Mouse (Mus musculus) limb, embryonic 14.5 days (tissue): ENCODE measurements around the gene Zfp512b. TPM values are rescaled to one million over a fixed set of nuclear protein-coding genes. Genes with fewer than 3 reads are reported as not detected.
A peak's percentile ranks its signal among the peaks of the same experiment; 100 is the strongest.

Experiments
- ATAC-seq: fragments of 200-750 bp; cut with Nextera tagmentation; 2 replicates; pipeline ENCODE4 v1.8.0; 2017; ENCODE audit warnings: low read depth, moderate number of reproducible peaks, moderate TSS enrichment; ENCODE audit not compliant: low FRiP score
- DNase-seq: peaks from one replicate; pipeline ENCODE4 v3.0.0-alpha.2; 2015; ENCODE audit warnings: low spot score
- H3K27ac ChIP-seq: fragments of 300-500 bp; sonication (generic); replicated peaks from 2 replicates; pipeline ENCODE4 v1.5.1; 2014; ENCODE audit warnings: low read depth, mild to moderate bottlenecking, low read length, moderate library complexity, mixed read lengths
- H3K27me3 ChIP-seq: fragments of 300-500 bp; sonication (generic); 2 replicates; pipeline ENCODE4 v1.6.1; 2014; ENCODE audit warnings: low read length, mixed read lengths; ENCODE audit not compliant: control insufficient read depth, insufficient read depth
- H3K36me3 ChIP-seq: fragments of 300-500 bp; sonication (generic); 2 replicates; pipeline ENCODE4 v1.6.1; 2014; ENCODE audit warnings: mild to moderate bottlenecking, low read length, moderate library complexity, mixed read lengths; ENCODE audit not compliant: control insufficient read depth, insufficient read depth
- H3K4me1 ChIP-seq: fragments of 300-500 bp; sonication (generic); 2 replicates; pipeline ENCODE4 v1.6.1; 2014; ENCODE audit warnings: antibody characterized with exemption, low read length, mixed read lengths; ENCODE audit not compliant: control insufficient read depth, insufficient read depth
- H3K4me2 ChIP-seq: fragments of 300-500 bp; sonication (generic); replicated peaks from 2 replicates; pipeline ENCODE4 v1.6.1; 2014; ENCODE audit warnings: low read depth, mild to moderate bottlenecking, low read length, moderate library complexity; ENCODE audit not compliant: severe bottlenecking
- H3K4me3 ChIP-seq: fragments of 300-500 bp; sonication (generic); replicated peaks from 2 replicates; pipeline ENCODE4 v1.5.1; 2014; ENCODE audit warnings: low read length
- H3K9ac ChIP-seq: fragments of 300-500 bp; sonication (generic); 2 replicates; pipeline ENCODE4 v1.6.1; 2014; ENCODE audit warnings: mild to moderate bottlenecking, low read depth, low read length, moderate library complexity; ENCODE audit not compliant: severe bottlenecking
- H3K9me3 ChIP-seq: fragments of 300-500 bp; sonication (generic); 2 replicates; pipeline ENCODE4 v1.6.1; 2016; ENCODE audit warnings: low read length; ENCODE audit not compliant: control insufficient read depth
- POLR2A ChIP-seq: fragments of 200-500 bp; IDR thresholded peaks from 2 replicates; pipeline ENCODE4 v1.8.0; 2012; ENCODE audit warnings: inconsistent platforms, mild to moderate bottlenecking, moderate library complexity, borderline replicate concordance; ENCODE audit not compliant: insufficient read depth, insufficient read length; ENCODE audit errors: extremely low read depth
- WGBS: fragments of 180-500 bp; shearing (Covaris S2); extraction: QIAGEN DNeasy Blood & Tissue Kit; methylation state at CpG from one replicate; pipeline ENCODE4 v1.1.7; 2014; 5-methylcytosine and 5-hydroxymethylcytosine counted together
- polyA plus RNA-seq, 2 experiments: library from polyadenylated mRNA; depleted of rRNA in 1 of 2; stranded (reverse) in 1 of 2; unstranded in 1 of 2; fragments of >200 nt; fragmentation: Nextera tagmentation in 1 of 2; extraction: Ambion mirVana in 1 of 2; gene quantifications; 2 replicates each; pipeline versions ENCODE4 v1.2.1 to v1.2.3; 2012 to 2014

Gene Zfp512b
- polyA plus RNA-seq, 2 experiments: 58.8 to 102 TPM

DNA sequence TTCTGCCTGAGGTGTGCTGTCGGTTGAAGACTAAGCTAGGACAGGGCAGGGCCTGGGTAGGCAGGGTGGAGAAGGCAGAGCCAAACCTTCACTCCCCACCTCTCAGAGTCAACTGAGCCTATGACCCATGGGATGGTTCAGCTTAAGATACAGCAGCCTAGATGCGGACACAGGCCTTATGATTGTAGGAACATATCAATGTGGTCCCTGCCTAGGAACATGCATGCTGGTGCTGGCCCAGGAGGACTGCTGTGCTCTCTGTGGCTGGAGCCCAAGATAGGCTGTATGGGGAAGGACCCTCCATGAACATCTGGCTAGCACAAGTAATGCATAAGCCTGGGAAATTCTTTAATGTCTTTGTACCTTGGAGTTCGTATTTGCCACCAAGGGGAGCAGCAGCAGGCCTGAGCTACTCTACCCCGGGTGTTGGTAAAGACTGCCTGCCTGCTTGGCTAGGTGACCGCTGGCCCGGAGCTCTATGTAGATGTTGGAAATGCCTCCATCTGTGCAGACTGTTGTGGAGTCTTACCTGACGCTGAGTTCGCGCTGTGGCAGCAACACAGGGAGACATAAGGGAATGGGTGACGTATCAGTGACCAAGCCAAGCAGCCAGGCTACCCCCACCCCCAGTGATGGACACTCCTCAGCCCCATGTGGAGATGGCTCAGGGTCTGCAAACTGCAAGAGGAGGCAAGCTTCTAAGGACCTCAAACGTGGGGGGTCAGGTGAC, 20.5 kb downstream of the Zfp512b start:
- DNase-seq: no peak
- Histone ChIP-seq H3K4me2 (no peak overlapping the region), H3K9ac (no peak overlapping the region), H3K27me3 (no peaks in the 10 kb centered on the region), H3K4me3 (no peak overlapping the region), H3K36me3 (peaks cover 18% of the 10 kb centered on the region), H3K27ac (no peak overlapping the region), H3K9me3 (no peaks in the 10 kb centered on the region), H3K4me1 (no peaks in the 10 kb centered on the region)
- WGBS: 90% methylated on average over 11 of the region's 11 CpGs
- no peak for ATAC-seq
- no peak for TF ChIP-seq POLR2A

DNA sequence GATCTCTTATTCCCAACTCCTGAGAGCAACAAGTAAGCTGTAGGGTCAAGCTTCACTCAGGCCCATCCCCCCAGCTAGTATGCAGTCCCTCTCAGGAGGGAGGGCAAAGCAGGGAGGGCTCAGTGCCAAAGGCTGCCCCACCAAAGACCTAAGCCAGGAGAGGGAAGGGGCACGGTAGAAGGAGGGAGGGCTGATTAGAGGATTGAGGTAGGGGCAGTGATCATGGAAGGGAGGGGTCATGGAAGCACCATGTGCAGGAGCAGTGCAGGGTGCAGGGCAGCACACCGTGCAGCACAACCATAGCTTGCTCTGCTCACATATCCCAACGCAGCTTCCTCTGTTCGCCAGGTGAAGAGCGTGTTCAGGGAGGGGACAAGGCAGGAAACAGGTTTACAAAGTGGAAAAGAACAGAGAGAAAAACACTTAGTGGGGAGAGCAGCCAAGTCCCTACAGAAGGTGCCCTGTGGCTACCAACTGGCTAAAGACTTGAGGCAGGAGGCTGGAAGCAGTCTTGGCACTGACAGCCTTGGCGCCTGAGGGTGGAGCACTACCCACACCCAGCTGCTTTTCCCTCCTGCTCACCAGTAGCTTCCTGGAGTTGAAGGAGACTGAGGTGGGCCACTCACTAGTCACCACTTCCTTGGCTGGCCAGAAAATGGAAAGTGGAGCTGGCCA, 21.5 kb downstream of the Zfp512b start:
- TF ChIP-seq POLR2A: no peak
- 74% methylated on average over 6 of the region's 6 CpGs for WGBS
- Histone ChIP-seq H3K9ac (no peak overlapping the region), H3K4me2 (no peak overlapping the region), H3K27me3 (no peaks in the 10 kb centered on the region), H3K27ac (no peak overlapping the region), H3K36me3 (peaks cover 18% of the 10 kb centered on the region), H3K4me3 (no peak overlapping the region), H3K4me1 (no peaks in the 10 kb centered on the region), H3K9me3 (no peaks in the 10 kb centered on the region)
- no peak for DNase-seq
- ATAC-seq: no peak

DNA sequence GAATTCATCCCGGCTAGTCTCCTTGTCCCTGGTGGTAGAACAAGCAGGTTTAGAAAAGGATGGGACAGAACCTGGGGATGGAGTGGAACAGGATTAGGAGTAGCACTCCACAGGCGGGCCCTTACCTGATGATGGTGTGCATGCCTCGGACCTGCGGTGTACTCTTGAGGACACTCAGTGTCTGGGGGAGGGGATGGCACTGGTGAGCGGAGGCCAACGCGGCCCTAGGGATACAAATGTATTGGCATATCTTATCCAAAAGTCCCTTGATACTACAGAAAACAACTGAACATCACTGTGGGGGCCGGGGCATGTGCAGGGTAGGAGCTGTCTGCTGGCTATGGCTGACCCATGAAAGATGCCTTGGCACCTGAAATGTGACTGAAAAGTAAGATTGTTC, 22.2 kb downstream of the Zfp512b start:
- H3K4me1 ChIP-seq: no peaks in the 10 kb centered on the region
- TF ChIP-seq POLR2A: no peak
- ATAC-seq (no peak), DNase-seq (no peak)
- H3K9me3 ChIP-seq: no peaks in the 10 kb centered on the region
- H3K27ac ChIP-seq: no peak overlapping the region
- WGBS: 85% methylated on average over 8 of the region's 8 CpGs
- no peak overlapping the region for H3K4me3 ChIP-seq
- no peaks in the 10 kb centered on the region for H3K27me3 ChIP-seq
- no peak overlapping the region for H3K4me2 ChIP-seq
- H3K9ac ChIP-seq: no peak overlapping the region
- peaks cover 18% of the 10 kb centered on the region for H3K36me3 ChIP-seq

DNA sequence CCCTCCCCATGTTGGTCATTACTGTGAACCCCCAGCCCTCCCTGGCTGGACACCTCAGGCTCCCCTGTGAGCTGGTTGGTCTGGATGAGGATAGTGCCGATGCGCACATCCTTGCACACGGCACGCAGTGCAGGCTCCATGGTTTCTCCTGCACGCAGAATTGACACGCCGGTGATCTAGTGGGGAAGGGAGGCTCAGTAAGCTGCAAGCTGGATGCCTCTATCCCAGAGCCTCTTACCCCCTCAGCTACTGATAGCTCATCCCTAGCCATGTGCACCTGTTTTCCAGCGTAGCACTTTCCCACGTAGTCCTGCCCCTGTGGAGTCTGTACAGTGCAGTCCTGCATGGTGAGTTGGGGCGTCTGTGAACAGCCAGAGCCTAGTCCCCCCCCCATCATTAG, 22.7 kb downstream of the Zfp512b start:
- WGBS: 90% methylated on average over 10 of the region's 10 CpGs
- Histone ChIP-seq H3K36me3 (peaks cover 17% of the 10 kb centered on the region), H3K4me1 (no peaks in the 10 kb centered on the region), H3K4me2 (no peak overlapping the region), H3K27ac (no peak overlapping the region), H3K27me3 (no peaks in the 10 kb centered on the region), H3K9ac (no peak overlapping the region), H3K4me3 (no peak overlapping the region), H3K9me3 (no peaks in the 10 kb centered on the region)
- ATAC-seq (no peak), DNase-seq (no peak)
- TF ChIP-seq POLR2A: no peak

DNA sequence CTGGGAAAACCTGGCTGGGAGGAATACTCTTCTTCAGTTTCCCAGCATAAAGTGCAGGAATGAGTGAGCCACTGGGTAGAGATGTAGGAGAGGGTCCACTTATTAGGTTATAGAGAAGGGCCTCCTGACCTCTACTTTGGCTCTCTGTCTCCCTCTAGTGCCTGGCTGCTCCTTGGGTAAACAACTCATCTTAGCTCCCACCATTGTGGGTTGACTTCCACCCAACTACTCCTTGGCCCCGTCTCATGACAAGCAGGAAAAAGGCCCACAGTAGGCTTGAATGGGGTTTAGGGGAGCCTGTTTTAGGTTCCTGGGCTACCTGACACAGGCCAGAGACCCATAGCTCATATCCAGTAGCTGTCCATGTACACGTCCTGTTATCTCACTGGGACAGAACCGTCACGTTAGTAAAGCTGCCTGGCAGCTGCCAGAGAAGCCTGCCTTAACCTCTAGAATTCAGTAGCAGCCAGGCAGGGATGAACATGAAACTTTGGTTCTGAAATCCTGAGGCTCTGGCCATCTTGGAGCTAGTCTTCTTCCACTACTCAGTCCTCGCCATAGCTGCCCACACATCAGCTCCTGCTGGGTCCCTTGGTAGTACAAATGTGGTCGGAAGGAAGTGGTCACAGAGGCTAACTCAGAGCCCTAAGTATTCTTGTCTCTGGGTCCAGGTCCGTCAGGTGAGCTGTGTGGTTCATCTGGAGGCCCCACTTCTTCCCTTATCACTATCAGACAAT, 24.2 kb downstream of the Zfp512b start:
- Histone ChIP-seq H3K27me3 (no peaks in the 10 kb centered on the region), H3K9ac (no peak overlapping the region), H3K27ac (no peak overlapping the region), H3K4me2 (no peak overlapping the region), H3K36me3 (peaks cover 12% of the 10 kb centered on the region), H3K4me3 (no peak overlapping the region), H3K4me1 (no peaks in the 10 kb centered on the region), H3K9me3 (no peaks in the 10 kb centered on the region)
- DNase-seq (peak; percentile 21), ATAC-seq (no peak)
- TF ChIP-seq POLR2A: no peak
- 72% methylated on average over 7 of the region's 7 CpGs for WGBS
